Mouse (Mus musculus): ENCODE data around the gene Fxyd6. TPM values are rescaled to one million over a fixed set of nuclear protein-coding genes. Genes with fewer than 3 reads are reported as not detected.
A peak's percentile ranks its signal among the peaks of the same experiment; 100 is the strongest.

The Fxyd6 gene
- total RNA-seq, 1 experiment from 2014 or later = not detected

GRCm38 (mm10) chr9:45406808-45407207, 36.8 kb downstream of the Fxyd6 start:
- ATAC-seq (replicated peaks; ENCODE audit: insufficient number of reproducible peaks, low FRiP score, low TSS enrichment, poor library complexity, severe bottlenecking) = no peak

DNA sequence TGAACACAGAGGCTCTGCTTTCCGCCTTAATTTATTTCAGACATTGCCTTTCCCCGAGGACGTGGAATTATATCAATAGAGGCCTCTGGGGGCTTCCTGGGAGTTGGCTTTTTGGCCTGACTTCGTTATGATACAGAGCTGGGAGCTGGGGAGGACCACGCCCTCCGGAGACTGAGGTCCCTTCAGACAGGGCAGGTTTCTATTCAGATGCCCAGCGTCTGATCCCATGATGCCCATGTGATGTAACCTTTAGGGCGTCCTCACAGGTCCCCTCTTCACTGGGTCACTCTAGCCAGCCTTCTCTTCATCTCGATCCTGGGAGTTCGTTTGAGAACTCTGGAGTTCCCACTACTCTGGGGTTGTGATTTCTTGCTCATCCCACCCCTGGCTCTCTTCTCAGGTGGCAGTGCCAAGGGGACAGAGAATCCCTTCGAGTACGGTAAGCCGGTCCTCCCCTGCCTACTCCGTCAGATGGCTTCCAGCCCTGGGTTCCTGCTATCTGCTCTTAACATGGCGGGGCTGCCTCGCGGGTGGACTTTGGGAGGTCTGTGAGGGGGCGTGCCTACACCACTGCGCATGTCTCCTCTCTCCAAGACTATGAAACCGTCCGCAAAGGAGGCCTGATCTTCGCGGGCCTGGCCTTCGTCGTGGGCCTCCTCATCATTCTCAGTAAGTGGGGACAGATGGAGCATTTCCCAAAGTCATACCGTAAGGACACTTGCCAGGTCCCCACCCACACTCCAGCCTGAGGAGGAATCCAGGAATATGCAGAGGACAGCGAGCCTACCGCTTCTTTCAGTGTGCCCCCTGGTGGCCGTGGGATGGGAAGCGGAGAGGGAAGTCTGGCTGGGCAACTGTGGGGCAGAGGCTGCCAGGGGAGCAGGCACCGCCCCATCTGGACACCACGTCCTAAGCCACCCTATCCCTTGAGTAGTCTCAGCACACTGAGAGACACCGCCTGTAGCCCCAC, 38.0 kb downstream of the Fxyd6 start:
- ATAC-seq (replicated peaks; ENCODE audit: insufficient number of reproducible peaks, low FRiP score, low TSS enrichment, poor library complexity, severe bottlenecking) = peak; percentile 63

- no peak for ATAC-seq (replicated peaks; ENCODE audit: insufficient number of reproducible peaks, low FRiP score, low TSS enrichment, poor library complexity, severe bottlenecking)
Measured at GRCm38 (mm10) chr9:45410193-45410592, 40.2 kb downstream of the Fxyd6 start.

GRCm38 (mm10) chr9:45410614-45411013, 40.6 kb downstream of the Fxyd6 start:
- no peak for ATAC-seq (replicated peaks; ENCODE audit: insufficient number of reproducible peaks, low FRiP score, low TSS enrichment, poor library complexity, severe bottlenecking)

DNA sequence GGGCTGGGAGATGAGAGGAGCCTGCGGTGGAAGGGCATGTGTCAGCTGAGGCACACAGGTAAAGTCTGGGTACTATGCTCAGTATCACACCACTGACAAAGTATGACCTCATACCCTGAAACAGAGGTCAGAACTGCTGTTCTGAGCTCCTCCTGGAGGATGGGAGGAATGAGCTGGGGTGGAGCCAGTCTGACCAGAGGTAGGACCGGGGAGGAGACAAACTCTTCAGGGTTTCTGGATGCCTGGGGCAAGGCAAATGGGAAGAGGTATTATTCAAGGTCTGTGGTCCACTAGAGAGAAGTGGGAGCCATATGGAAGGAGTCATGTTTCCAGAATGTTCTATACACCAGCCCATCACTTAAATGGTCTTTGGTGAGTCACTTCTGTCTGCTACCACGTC, 41.1 kb downstream of the Fxyd6 start:
- ATAC-seq (replicated peaks; ENCODE audit: insufficient number of reproducible peaks, low FRiP score, low TSS enrichment, poor library complexity, severe bottlenecking) = no peak

DNA sequence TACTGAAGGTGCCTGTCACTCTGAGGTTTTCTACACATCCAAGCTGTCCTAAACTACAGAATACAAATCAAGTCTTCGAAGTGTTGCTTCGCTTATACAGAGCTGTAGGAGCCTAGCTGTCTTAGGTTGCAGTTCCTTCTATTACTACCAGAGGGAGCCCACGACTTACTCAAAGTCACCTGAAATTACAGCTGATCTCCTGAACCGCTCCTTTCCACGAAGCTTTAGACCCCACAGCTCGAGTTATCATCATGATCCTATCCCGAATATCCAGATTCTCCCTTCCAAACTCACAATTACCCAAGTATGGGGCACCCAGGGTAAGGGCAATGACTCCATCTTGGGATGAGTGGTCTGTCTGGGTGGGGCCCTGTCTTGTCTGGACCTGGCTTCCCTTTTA, 41.8 kb downstream of the Fxyd6 start:
- ATAC-seq (replicated peaks; ENCODE audit: insufficient number of reproducible peaks, low FRiP score, low TSS enrichment, poor library complexity, severe bottlenecking) = peak; percentile 39; the same call in 1 of the 2 replicates

GRCm38 (mm10) chr9:45412287-45412686, 42.3 kb downstream of the Fxyd6 start:
- ATAC-seq (replicated peaks; ENCODE audit: insufficient number of reproducible peaks, low FRiP score, low TSS enrichment, poor library complexity, severe bottlenecking) = peak; percentile 53; the same call in 1 of the 2 replicates

- ATAC-seq (replicated peaks; ENCODE audit: insufficient number of reproducible peaks, low FRiP score, low TSS enrichment, poor library complexity, severe bottlenecking) = no peak
Measured at GRCm38 (mm10) chr9:45412700-45413477, 42.9 kb downstream of the Fxyd6 start.

DNA sequence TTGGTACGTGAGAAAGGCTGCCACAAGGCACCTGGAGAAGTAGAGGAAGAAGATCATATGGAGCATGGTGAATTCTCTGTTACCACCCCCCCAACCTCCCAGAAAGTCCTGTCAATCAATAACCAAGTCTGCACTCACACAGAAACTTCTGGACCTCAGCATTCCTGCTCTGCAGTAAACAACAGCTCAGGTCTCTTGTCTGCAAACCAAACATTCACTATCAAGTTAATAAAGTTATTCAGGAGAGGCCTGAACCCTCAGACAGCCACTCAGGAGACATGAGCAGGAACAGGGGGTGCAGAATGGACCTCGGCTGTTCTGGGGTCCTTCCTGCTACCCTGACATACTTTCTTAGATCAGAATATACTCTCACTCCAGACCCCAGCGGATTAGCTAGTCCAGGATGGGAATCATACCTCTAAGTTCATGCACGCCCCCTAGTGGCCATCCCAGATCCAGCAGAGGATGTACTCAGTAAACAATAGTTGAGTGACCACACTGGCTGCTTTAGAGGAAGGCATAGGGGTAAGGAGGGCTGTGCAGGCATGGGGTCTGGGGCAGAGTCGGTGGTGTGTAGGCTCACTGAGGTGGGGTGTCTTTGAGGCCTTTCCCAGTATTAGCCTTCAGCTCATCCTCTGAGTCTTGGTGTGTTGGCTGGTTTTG, 43.6 kb downstream of the Fxyd6 start:
- no peak for ATAC-seq (replicated peaks; ENCODE audit: insufficient number of reproducible peaks, low FRiP score, low TSS enrichment, poor library complexity, severe bottlenecking)

GRCm38 (mm10) chr9:45415912-45416311, 45.9 kb downstream of the Fxyd6 start:
- no peak for ATAC-seq (replicated peaks; ENCODE audit: insufficient number of reproducible peaks, low FRiP score, low TSS enrichment, poor library complexity, severe bottlenecking)

GRCm38 (mm10) chr9:45417245-45417644, 47.3 kb downstream of the Fxyd6 start:
- ATAC-seq (replicated peaks; ENCODE audit: insufficient number of reproducible peaks, low FRiP score, low TSS enrichment, poor library complexity, severe bottlenecking) = peak; percentile 82

DNA sequence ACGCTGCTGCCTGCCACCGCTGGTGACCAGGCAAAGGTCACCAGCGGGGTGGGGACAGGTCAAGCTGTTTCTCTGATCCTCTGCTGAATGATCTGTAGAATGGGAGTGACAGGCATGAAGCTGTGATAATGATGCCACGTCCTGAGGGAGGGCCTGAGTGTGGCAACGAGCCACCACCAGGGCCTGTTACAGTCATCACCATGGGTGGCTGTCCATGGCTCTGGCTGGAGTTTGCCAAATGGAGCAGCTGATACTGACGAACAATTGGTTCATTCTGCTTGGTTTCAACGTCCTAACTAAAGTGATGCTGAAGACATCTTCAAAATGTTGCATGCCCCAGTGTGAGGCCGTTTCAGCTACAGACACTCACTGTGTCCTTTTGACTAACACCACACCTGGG, 48.3 kb downstream of the Fxyd6 start:
- no peak for ATAC-seq (replicated peaks; ENCODE audit: insufficient number of reproducible peaks, low FRiP score, low TSS enrichment, poor library complexity, severe bottlenecking)

- no peak for ATAC-seq (replicated peaks; ENCODE audit: insufficient number of reproducible peaks, low FRiP score, low TSS enrichment, poor library complexity, severe bottlenecking)
Measured at GRCm38 (mm10) chr9:45421209-45421608, 51.2 kb downstream of the Fxyd6 start.

DNA sequence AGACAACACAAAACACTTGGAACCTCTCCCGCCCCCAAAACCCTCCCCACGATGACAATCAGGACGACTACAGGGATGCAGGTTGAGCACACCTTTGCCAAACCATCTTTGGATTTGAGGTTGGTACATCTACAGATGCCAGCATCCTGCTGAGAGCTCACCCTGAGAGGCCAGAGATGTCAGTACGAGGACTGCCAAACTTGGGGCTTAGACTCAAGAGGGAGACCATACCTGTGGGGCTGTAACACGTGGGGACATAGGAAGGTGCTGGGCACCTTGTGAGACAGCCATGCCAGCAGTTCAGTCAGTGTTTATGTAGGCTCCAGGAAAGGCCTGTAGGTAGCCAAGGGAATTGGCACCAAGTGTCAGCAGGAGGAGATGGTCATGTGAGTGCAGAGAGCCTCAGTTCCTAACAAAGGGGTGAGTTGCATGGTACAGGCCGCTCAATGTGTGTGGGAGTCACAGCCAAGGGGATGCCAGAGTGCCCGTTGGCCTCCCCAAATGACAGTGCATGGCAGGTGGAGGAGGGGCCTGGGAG, 52.8 kb downstream of the Fxyd6 start:
- no peak for ATAC-seq (replicated peaks; ENCODE audit: insufficient number of reproducible peaks, low FRiP score, low TSS enrichment, poor library complexity, severe bottlenecking)

- ATAC-seq (replicated peaks; ENCODE audit: insufficient number of reproducible peaks, low FRiP score, low TSS enrichment, poor library complexity, severe bottlenecking) = no peak
Measured at GRCm38 (mm10) chr9:45426456-45426855, 56.5 kb downstream of the Fxyd6 start, which contains the start of gene Dscaml1. Dscaml1 (plus strand) TSS chr9:45426628.

DNA sequence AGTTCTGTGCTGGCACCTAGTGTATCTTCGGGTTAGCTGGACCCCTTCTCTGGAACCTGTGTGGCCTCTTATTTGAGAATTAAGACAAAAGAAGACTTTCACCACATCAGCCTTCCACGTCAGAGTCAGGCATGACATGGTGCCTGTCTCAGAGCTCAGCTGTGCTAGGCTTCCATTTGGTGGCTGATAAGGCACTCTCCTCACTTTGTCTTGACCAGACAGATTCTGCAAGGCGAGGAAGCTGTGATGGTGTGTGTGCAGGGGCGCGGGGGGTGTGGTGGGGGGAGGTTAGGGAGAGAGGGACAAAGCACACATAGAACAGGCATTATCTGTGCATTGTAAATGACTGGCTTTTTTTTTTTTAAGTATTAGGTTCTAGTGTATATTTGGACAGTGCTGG, 59.4 kb downstream of the Fxyd6 start:
- no peak for ATAC-seq (replicated peaks; ENCODE audit: insufficient number of reproducible peaks, low FRiP score, low TSS enrichment, poor library complexity, severe bottlenecking)

DNA sequence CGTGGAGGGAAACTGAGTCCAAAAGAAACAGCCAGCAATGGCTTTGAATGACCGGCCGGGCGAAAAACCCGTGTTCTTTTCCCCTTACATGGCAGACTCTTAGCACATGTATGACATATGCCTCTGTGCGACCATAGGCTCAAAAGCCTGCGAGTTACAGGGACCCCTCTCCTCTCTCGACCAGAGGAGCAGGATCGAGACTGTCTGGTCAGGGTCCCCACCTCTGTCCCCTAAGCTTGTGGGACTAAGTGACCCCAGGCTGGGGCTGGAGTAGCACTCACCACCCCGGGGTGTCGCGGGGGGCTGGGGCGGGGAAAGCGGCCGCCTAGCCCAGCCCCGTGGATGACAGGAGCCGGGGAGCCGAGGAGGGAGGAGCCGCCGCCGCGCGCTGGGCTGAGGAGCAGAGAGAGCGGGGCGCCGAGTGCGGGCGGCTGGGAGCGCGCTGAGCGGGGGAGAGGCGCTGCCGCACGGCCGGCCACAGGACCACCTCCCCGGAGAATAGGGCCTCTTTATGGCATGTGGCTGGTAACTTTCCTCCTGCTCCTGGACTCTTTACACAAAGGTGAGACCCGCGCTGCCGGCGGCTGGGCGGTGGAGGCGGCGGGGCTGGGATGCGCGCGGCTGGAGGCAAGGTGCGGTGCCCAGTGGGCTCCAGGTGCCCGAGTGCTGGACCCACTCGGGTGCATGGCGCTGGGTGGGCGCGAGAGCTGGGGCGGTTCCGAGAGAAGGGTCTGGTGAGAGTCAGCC, 60.1 kb downstream of the Fxyd6 start:
- ATAC-seq (replicated peaks; ENCODE audit: insufficient number of reproducible peaks, low FRiP score, low TSS enrichment, poor library complexity, severe bottlenecking) = no peak

- ATAC-seq (replicated peaks; ENCODE audit: insufficient number of reproducible peaks, low FRiP score, low TSS enrichment, poor library complexity, severe bottlenecking) = no peak
Measured at GRCm38 (mm10) chr9:45430698-45430959, 60.6 kb downstream of the Fxyd6 start.

Measured in monocyte, adult 5-6 weeks (primary cell).